Mouse (Mus musculus): Measurements from ENCODE around the gene Zfp451. TPM values are rescaled to one million over a fixed set of nuclear protein-coding genes. Genes with fewer than 3 reads are reported as not detected.

Gene Zfp451
- polyA plus RNA-seq, 1 experiment from 2014 or later, result 47.5 TPM

DNA sequence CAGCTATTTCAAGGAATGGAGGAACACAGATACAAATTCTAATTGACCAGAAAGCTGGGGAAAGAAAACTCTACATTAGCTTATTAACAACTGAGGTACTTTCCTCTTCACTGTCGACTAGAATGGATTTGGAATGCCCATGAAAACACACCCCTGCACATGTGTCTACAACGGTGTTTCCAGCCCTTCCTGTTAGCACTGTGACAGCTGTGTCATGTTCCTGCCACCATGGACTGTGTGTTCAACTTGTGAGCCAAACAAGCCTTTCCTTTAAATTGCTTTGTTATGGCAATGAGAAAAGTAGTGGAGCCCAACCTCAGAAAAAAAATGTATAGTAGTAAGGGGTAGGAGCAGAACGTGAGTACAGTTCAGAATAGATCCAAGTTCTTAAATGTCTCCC lies 25.9 kb downstream of the Zfp451 start:
- Histone ChIP-seq H3K27ac (ENCODE audit: low read depth, low read length) (no peak overlapping the region), H3K4me2 (ENCODE audit: low read depth) (no peak overlapping the region), H3K27me3 (ENCODE audit: control insufficient read depth, insufficient read depth, low read length) (no peaks in the 10 kb centered on the region), H3K36me3 (ENCODE audit: control insufficient read depth, insufficient read depth, low read length) (no peaks in the 10 kb centered on the region; the same call in 1 of the 2 replicates), H3K4me3 (ENCODE audit: low read depth, low read length) (no peak overlapping the region), H3K9ac (ENCODE audit: low read length) (no peak overlapping the region), H3K9me3 (ENCODE audit: control insufficient read depth, low read length) (no peaks in the 10 kb centered on the region), H3K4me1 (ENCODE audit: control insufficient read depth, insufficient read depth, low read length) (no peaks in the 10 kb centered on the region)
- 66% methylated on average over 3 of the region's 3 CpGs for WGBS
- no peak for ATAC-seq (ENCODE audit: insufficient read depth, low FRiP score, low TSS enrichment)
- no peak for DNase-seq (ENCODE audit: low spot score)

DNA sequence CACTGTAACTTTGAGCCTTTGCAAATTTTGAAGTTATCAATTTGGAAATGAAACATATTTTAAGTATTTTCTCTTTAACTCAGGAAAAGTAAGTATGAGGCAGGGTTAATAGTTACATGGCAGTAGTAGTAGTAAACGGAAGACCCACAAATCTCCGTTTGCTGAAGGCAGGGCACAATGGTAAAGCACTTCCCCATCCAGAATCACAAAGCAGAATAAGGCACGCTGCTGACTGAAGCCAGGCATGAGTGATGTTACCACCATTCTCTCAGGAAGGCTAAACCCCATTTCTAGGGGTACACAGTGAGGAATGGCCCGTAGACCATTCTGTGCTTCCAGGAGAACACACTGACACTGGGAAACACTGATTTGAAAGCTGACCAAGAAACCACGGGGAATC lies 26.3 kb downstream of the Zfp451 start:
- Histone ChIP-seq H3K9me3 (ENCODE audit: control insufficient read depth, low read length) (no peaks in the 10 kb centered on the region), H3K27ac (ENCODE audit: low read depth, low read length) (no peak overlapping the region), H3K36me3 (ENCODE audit: control insufficient read depth, insufficient read depth, low read length) (no peaks in the 10 kb centered on the region; the same call in 1 of the 2 replicates), H3K4me2 (ENCODE audit: low read depth) (no peak overlapping the region), H3K9ac (ENCODE audit: low read length) (no peak overlapping the region), H3K4me3 (ENCODE audit: low read depth, low read length) (no peak overlapping the region), H3K27me3 (ENCODE audit: control insufficient read depth, insufficient read depth, low read length) (no peaks in the 10 kb centered on the region), H3K4me1 (ENCODE audit: control insufficient read depth, insufficient read depth, low read length) (no peaks in the 10 kb centered on the region)
- 80% methylated on average over 5 of the region's 5 CpGs for WGBS
- DNase-seq (ENCODE audit: low spot score) (no peak), ATAC-seq (ENCODE audit: insufficient read depth, low FRiP score, low TSS enrichment) (no peak)

- WGBS, result 94% methylated on average over 5 of the region's 5 CpGs
- no peak overlapping the region for H3K4me2 ChIP-seq (ENCODE audit: low read depth)
- no peaks in the 10 kb centered on the region; the same call in 1 of the 2 replicates for H3K36me3 ChIP-seq (ENCODE audit: control insufficient read depth, insufficient read depth, low read length)
- no peak overlapping the region for H3K27ac ChIP-seq (ENCODE audit: low read depth, low read length)
- no peak overlapping the region for H3K4me3 ChIP-seq (ENCODE audit: low read depth, low read length)
- ATAC-seq (ENCODE audit: insufficient read depth, low FRiP score, low TSS enrichment) (no peak), DNase-seq (ENCODE audit: low spot score) (no peak)
- H3K9me3 ChIP-seq (ENCODE audit: control insufficient read depth, low read length), result no peaks in the 10 kb centered on the region
- H3K27me3 ChIP-seq (ENCODE audit: control insufficient read depth, insufficient read depth, low read length), result no peaks in the 10 kb centered on the region
- no peaks in the 10 kb centered on the region for H3K4me1 ChIP-seq (ENCODE audit: control insufficient read depth, insufficient read depth, low read length)
- H3K9ac ChIP-seq (ENCODE audit: low read length), result no peak overlapping the region
Measured at GRCm38 (mm10) chr1:33784561-33784960, 29.8 kb downstream of the Zfp451 start.

DNA sequence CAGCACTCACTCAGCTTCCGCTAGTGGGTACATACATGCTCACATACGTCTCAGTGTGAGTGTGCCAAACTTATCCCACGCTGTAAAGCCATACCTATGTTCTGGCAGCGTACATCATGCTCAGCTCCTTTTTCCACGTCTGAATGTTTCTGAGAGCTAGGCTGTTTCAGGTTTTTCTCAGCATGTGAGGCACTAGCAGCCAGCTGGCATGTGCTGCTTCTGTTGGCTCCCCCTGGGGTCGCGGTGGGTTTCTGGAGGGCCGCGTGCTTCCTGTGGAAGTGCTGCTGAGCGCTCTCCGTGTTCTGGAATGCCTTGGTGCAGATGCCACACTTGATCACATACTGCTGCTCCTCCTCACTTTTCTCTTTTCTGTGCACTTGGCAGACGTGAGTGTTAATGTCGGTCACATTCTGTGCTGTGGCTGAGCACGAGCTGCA lies 38.2 kb downstream of the Zfp451 start:
- 91% methylated on average over 14 of the region's 14 CpGs for WGBS
- no peak for ATAC-seq (ENCODE audit: insufficient read depth, low FRiP score, low TSS enrichment)

GRCm38 (mm10) chr1:33772106-33772505 lies 42.3 kb downstream of the Zfp451 start:
- Histone ChIP-seq H3K4me3 (ENCODE audit: low read depth, low read length) (no peak overlapping the region), H3K27me3 (ENCODE audit: control insufficient read depth, insufficient read depth, low read length) (no peaks in the 10 kb centered on the region), H3K9ac (ENCODE audit: low read length) (no peak overlapping the region), H3K4me1 (ENCODE audit: control insufficient read depth, insufficient read depth, low read length) (no peaks in the 10 kb centered on the region), H3K36me3 (ENCODE audit: control insufficient read depth, insufficient read depth, low read length) (peaks cover 6% of the 10 kb centered on the region), H3K4me2 (ENCODE audit: low read depth) (no peak overlapping the region), H3K9me3 (ENCODE audit: control insufficient read depth, low read length) (no peaks in the 10 kb centered on the region), H3K27ac (ENCODE audit: low read depth, low read length) (no peak overlapping the region)
- 97% methylated on average over 9 of the region's 9 CpGs for WGBS
- no peak for DNase-seq (ENCODE audit: low spot score)
- no peak for ATAC-seq (ENCODE audit: insufficient read depth, low FRiP score, low TSS enrichment)

More for the DNA sequence above, 38.2 kb downstream of the Zfp451 start:
- Histone ChIP-seq H3K9me3 (ENCODE audit: control insufficient read depth, low read length) (no peaks in the 10 kb centered on the region), H3K36me3 (ENCODE audit: control insufficient read depth, insufficient read depth, low read length) (peaks cover 3% of the 10 kb centered on the region; the same call in 1 of the 2 replicates), H3K4me2 (ENCODE audit: low read depth) (no peak overlapping the region), H3K9ac (ENCODE audit: low read length) (no peak overlapping the region), H3K4me1 (ENCODE audit: control insufficient read depth, insufficient read depth, low read length) (no peaks in the 10 kb centered on the region), H3K4me3 (ENCODE audit: low read depth, low read length) (no peak overlapping the region), H3K27ac (ENCODE audit: low read depth, low read length) (no peak overlapping the region), H3K27me3 (ENCODE audit: control insufficient read depth, insufficient read depth, low read length) (no peaks in the 10 kb centered on the region)
- no peak for DNase-seq (ENCODE audit: low spot score)

GRCm38 (mm10) chr1:33771621-33772020 lies 42.8 kb downstream of the Zfp451 start:
- Histone ChIP-seq H3K27ac (ENCODE audit: low read depth, low read length) (no peak overlapping the region), H3K4me1 (ENCODE audit: control insufficient read depth, insufficient read depth, low read length) (no peaks in the 10 kb centered on the region), H3K9me3 (ENCODE audit: control insufficient read depth, low read length) (no peaks in the 10 kb centered on the region), H3K27me3 (ENCODE audit: control insufficient read depth, insufficient read depth, low read length) (no peaks in the 10 kb centered on the region), H3K36me3 (ENCODE audit: control insufficient read depth, insufficient read depth, low read length) (peaks cover 6% of the 10 kb centered on the region), H3K4me3 (ENCODE audit: low read depth, low read length) (no peak overlapping the region), H3K4me2 (ENCODE audit: low read depth) (no peak overlapping the region), H3K9ac (ENCODE audit: low read length) (no peak overlapping the region)
- ATAC-seq (ENCODE audit: insufficient read depth, low FRiP score, low TSS enrichment) (no peak), DNase-seq (ENCODE audit: low spot score) (no peak)
- WGBS, result 92% methylated on average over 10 of the region's 10 CpGs

GRCm38 (mm10) chr1:33768827-33769226 lies 45.6 kb downstream of the Zfp451 start:
- Histone ChIP-seq H3K36me3 (ENCODE audit: control insufficient read depth, insufficient read depth, low read length) (peaks cover 4% of the 10 kb centered on the region), H3K9me3 (ENCODE audit: control insufficient read depth, low read length) (no peaks in the 10 kb centered on the region), H3K4me2 (ENCODE audit: low read depth) (no peak overlapping the region), H3K27me3 (ENCODE audit: control insufficient read depth, insufficient read depth, low read length) (no peaks in the 10 kb centered on the region), H3K4me3 (ENCODE audit: low read depth, low read length) (no peak overlapping the region), H3K4me1 (ENCODE audit: control insufficient read depth, insufficient read depth, low read length) (no peaks in the 10 kb centered on the region), H3K9ac (ENCODE audit: low read length) (no peak overlapping the region), H3K27ac (ENCODE audit: low read depth, low read length) (no peak overlapping the region)
- no peak for DNase-seq (ENCODE audit: low spot score)
- ATAC-seq (ENCODE audit: insufficient read depth, low FRiP score, low TSS enrichment), result no peak

DNA sequence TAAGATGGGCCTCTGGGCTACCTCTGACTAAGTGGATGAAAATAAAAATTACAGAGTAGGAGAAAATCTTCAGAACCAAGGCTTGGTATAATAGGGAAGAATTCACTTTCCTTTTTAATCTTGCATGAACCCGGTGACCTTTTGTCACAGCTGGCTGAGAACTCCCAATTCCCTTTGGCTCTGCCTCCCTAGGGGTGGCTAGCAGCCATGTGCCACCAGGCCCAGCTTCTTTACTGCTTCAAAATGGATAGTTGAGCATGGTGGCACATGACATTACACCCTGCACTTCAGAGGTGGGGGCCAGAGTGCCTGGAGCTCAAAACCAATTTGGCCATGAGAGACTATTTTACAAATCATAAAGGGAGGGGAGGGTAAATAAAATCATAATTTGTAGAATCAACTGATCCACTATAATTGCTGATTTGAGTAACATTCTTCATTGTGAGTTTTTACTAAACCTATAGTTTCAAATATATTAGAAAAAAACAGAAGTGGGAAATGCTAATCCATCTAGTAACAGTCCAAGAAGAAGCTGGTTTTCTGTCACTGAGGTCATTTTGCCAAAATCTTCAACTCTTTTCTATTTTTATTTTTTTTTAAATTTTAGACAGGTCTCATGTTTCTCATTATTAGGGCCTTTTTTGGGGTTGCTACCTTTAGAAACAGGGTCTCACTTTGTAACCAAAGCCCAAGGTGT lies 46.2 kb downstream of the Zfp451 start:
- Histone ChIP-seq H3K27me3 (ENCODE audit: control insufficient read depth, insufficient read depth, low read length) (no peaks in the 10 kb centered on the region), H3K4me1 (ENCODE audit: control insufficient read depth, insufficient read depth, low read length) (no peaks in the 10 kb centered on the region), H3K27ac (ENCODE audit: low read depth, low read length) (no peak overlapping the region), H3K9ac (ENCODE audit: low read length) (no peak overlapping the region), H3K9me3 (ENCODE audit: control insufficient read depth, low read length) (no peaks in the 10 kb centered on the region), H3K4me2 (ENCODE audit: low read depth) (no peak overlapping the region), H3K36me3 (ENCODE audit: control insufficient read depth, insufficient read depth, low read length) (peaks cover 4% of the 10 kb centered on the region), H3K4me3 (ENCODE audit: low read depth, low read length) (no peak overlapping the region)
- DNase-seq (ENCODE audit: low spot score) (no peak), ATAC-seq (ENCODE audit: insufficient read depth, low FRiP score, low TSS enrichment) (no peak)
- WGBS, result 85% methylated on average over 1 of the region's 1 CpGs
